Mouse (Mus musculus) ES-E14 (cell line): ENCODE results near the gene Gm28635. TPM values are rescaled to one million over a fixed set of nuclear protein-coding genes. Genes with fewer than 3 reads are reported as not detected.

ENCODE experiments used
- DNase-seq: peaks from one replicate; pipeline ENCODE4 v3.0.0-alpha.2; 2013; ENCODE audit warnings: low read depth, low spot score
- H3K27ac ChIP-seq: 2 replicates; pipeline ENCODE4 v1.5.1; 2012; ENCODE audit warnings: low read depth, mild to moderate bottlenecking, low read length, moderate library complexity, mixed read lengths; ENCODE audit not compliant: poor library complexity, insufficient read depth, severe bottlenecking
- H3K36me3 ChIP-seq: 2 replicates; pipeline ENCODE4 v1.6.1; 2012; ENCODE audit warnings: mild to moderate bottlenecking, low read length, moderate library complexity, mixed read lengths; ENCODE audit not compliant: control insufficient read depth, poor library complexity, insufficient read depth, severe bottlenecking
- H3K4me1 ChIP-seq, 2 experiments: fragments of 150-350 bp in 1 of 2; sonication (generic) in 1 of 2; 2 replicates each; pipeline ENCODE4 v1.6.1; 2012; ENCODE audit warnings: low read length in 2 of 2, mild to moderate bottlenecking in 1 of 2, mixed read lengths in 1 of 2; ENCODE audit not compliant: control insufficient read depth in 2 of 2, insufficient read depth in 2 of 2, poor library complexity in 1 of 2
- H3K4me3 ChIP-seq, 2 experiments: fragments of 150-350 bp in 1 of 2; sonication (generic) in 1 of 2; 2 replicates each; pipeline ENCODE4 v1.5.1; 2012; ENCODE audit warnings: low read length in 2 of 2, low read depth in 1 of 2, mild to moderate bottlenecking in 1 of 2, mixed read lengths in 1 of 2; ENCODE audit not compliant: insufficient read depth in 1 of 2, poor library complexity in 1 of 2, severe bottlenecking in 1 of 2
- H3K9ac ChIP-seq: 2 replicates; pipeline ENCODE4 v1.6.1; 2012; ENCODE audit warnings: low read depth, mild to moderate bottlenecking, low read length, mixed read lengths; ENCODE audit not compliant: poor library complexity, insufficient read depth, severe bottlenecking
- H3K9me3 ChIP-seq: fragments of 150-350 bp; sonication (generic); 2 replicates; pipeline ENCODE4 v1.6.1; 2012; ENCODE audit warnings: low read depth, mild to moderate bottlenecking, low read length; ENCODE audit not compliant: control insufficient read depth, insufficient read depth
- CHD2 ChIP-seq: IDR thresholded peaks from 2 replicates; pipeline ENCODE4 v1.6.1; 2014; ENCODE audit warnings: mild to moderate bottlenecking, low read depth, low read length, inconsistent platforms
- HCFC1 ChIP-seq: IDR thresholded peaks from 2 replicates; pipeline ENCODE4 v1.6.1; 2012; ENCODE audit warnings: low read length, inconsistent platforms, borderline replicate concordance; ENCODE audit not compliant: insufficient read depth
- MAFK ChIP-seq: IDR thresholded peaks from 2 replicates; pipeline ENCODE4 v1.6.1; 2014; ENCODE audit warnings: mild to moderate bottlenecking, low read depth, low read length, inconsistent platforms; ENCODE audit not compliant: insufficient read depth
- ZC3H11A ChIP-seq: IDR thresholded peaks from 2 replicates; pipeline ENCODE4 v1.6.1; 2012; ENCODE audit warnings: low read depth, mild to moderate bottlenecking, inconsistent platforms, low read length, borderline replicate concordance
- ZNF384 ChIP-seq: IDR thresholded peaks from 2 replicates; pipeline ENCODE4 v1.6.1; 2012; ENCODE audit warnings: low read depth, low read length, inconsistent platforms
- in situ Hi-C, 2 experiments: fragments of 600-800 bp; cut with MboI; formaldehyde crosslinking; loops; one replicate each; pipeline ENCODE4 v1.15.1; 2025; ENCODE audit warnings: low sequenced_read_pairs in 2 of 2, inconsistent platforms in 1 of 2; ENCODE audit not compliant: unreplicated experiment in 2 of 2
- total RNA-seq: library from RNA; depleted of rRNA; stranded (reverse); fragments of 300-350 nt; gene quantifications from 2 replicates; pipeline ENCODE4 v1.2.3, GENCODE M21; 2012

Gm28635 gene
- total RNA-seq, 1 experiment, result 2.7 TPM

- Histone ChIP-seq H3K9me3 (no peaks in the 10 kb centered on the region), H3K27ac (no peak overlapping the region)
Observed at GRCm38 (mm10) chr2:84666081-84666480, 11.8 kb downstream of the Gm28635 start.

GRCm38 (mm10) chr2:84662866-84663265 is 15.0 kb downstream of the Gm28635 start:
- no peaks in the 10 kb centered on the region for H3K9me3 ChIP-seq
- in situ Hi-C loops, result loop anchor here in 1 of 2 experiments (10.0 kb wide), 1 partner anchor 198 kb away; no protein-coding TSS in a partner anchor
- DNase-seq, result peak; percentile 69

More at GRCm38 (mm10) chr2:84666081-84666480, 11.8 kb downstream of the Gm28635 start:
- Histone ChIP-seq H3K9ac (no peak overlapping the region), H3K4me3 (no peak overlapping the region), H3K4me1 (peaks cover 0 to 3% of the 10 kb centered on the region in 2 experiments; a peak in 2 of 4 replicates), H3K36me3 (peaks cover 13% of the 10 kb centered on the region)
- in situ Hi-C loops, result loop anchor here in 1 of 2 experiments (10.0 kb wide), 1 partner anchor 201 kb away; no protein-coding TSS in a partner anchor
- DNase-seq, result no peak
- TF ChIP-seq MAFK, result no peak
- TF ChIP-seq ZC3H11A, result no peak
- no peak for TF ChIP-seq CHD2
- TF ChIP-seq HCFC1, result no peak

GRCm38 (mm10) chr2:84660253-84660652 is 17.6 kb downstream of the Gm28635 start:
- H3K4me3 ChIP-seq, result no peak overlapping the region
- in situ Hi-C loops, result loop anchor here in 1 of 2 experiments (10.0 kb wide), 1 partner anchor 195 kb away; no protein-coding TSS in a partner anchor
- no peak for TF ChIP-seq ZC3H11A
- no peak for TF ChIP-seq MAFK
- TF ChIP-seq ZNF384, result no peak
- no peak for TF ChIP-seq HCFC1
- TF ChIP-seq CHD2, result no peak

More at GRCm38 (mm10) chr2:84662866-84663265, 15.0 kb downstream of the Gm28635 start:
- Histone ChIP-seq H3K9ac (no peak overlapping the region), H3K4me3 (no peak overlapping the region), H3K36me3 (no peaks in the 10 kb centered on the region; the same call in 1 of the 2 replicates), H3K4me1 (no peaks in the 10 kb centered on the region), H3K27ac (no peak overlapping the region)
- TF ChIP-seq MAFK, result no peak
- TF ChIP-seq ZC3H11A, result peak; percentile 61; the same call in 1 of the 2 replicates

DNA sequence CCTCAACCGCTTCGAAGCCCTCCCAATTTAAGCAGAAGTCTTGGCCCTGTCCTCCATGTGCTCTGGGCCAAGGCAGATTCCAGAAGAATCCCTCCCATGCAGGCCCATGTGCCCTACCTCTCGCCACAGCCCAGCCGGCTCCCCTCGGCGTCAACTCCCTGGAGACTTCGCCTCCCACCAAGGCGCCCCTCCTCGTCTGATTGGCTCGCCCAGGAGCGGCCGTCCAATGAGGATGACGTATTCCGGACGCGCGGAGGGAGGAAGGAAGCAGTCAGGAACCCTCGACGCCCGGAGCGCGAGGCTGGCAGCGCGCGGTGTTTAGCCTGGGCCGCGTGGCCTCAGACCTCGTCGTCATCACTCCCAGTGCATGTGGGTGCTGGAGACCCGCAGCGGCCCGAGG is 19.0 kb downstream of the Gm28635 start, which contains the start of gene Btbd18:
Btbd18 (plus strand) TSS at position 274 of the 400 bp plus-strand sequence.
- no peak for DNase-seq
- Histone ChIP-seq H3K4me3 (peak within 1 kb of the TSS; percentile 0 to 18; a peak in 2 of 4 replicates), H3K4me1 (no peaks in the 10 kb centered on the region), H3K36me3 (no peaks in the 10 kb centered on the region), H3K9ac (no peak within 1 kb of the TSS), H3K27ac (no peak within 1 kb of the TSS), H3K9me3 (no peaks in the 10 kb centered on the region)
- in situ Hi-C loops, result no loop called here
- TF ChIP-seq HCFC1 (no peak), ZNF384 (peak; percentile 84), ZC3H11A (no peak)

More at GRCm38 (mm10) chr2:84660253-84660652, 17.6 kb downstream of the Gm28635 start:
- Histone ChIP-seq H3K9ac (no peak overlapping the region), H3K27ac (no peak overlapping the region), H3K9me3 (no peaks in the 10 kb centered on the region), H3K36me3 (no peaks in the 10 kb centered on the region), H3K4me1 (no peaks in the 10 kb centered on the region)
- DNase-seq, result no peak

DNA sequence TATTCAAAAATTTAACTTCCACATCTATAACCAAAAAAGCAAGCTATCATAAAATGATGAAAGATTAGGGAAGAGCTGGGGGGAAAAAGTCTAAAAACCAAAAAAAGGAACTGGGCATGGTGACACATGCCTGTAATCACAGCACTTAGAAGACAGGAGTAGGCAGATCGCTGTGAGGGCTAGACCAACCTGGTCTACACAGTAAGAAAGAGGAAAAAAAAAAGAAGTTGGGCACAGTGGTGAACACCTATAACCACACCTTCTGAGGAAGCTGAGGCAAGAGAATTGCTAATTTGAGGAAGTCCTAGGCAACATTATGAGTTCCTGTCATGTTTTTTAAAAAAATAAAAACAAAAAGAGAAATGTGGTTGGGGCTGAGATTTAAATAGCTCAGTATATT is 22.0 kb downstream of the Gm28635 start:
- no peak overlapping the region for H3K4me3 ChIP-seq
- H3K9me3 ChIP-seq, result no peaks in the 10 kb centered on the region
- H3K9ac ChIP-seq, result no peak overlapping the region
- in situ Hi-C loops, result no loop called here
- no peak for TF ChIP-seq HCFC1
- TF ChIP-seq CHD2, result no peak
- no peak for TF ChIP-seq MAFK
- TF ChIP-seq ZC3H11A, result no peak
- no peak for TF ChIP-seq ZNF384
- no peaks in the 10 kb centered on the region for H3K4me1 ChIP-seq
- H3K27ac ChIP-seq, result no peak overlapping the region
- no peak for DNase-seq
- no peaks in the 10 kb centered on the region for H3K36me3 ChIP-seq
